Mouse (Mus musculus) cerebellum, postnatal 36 days (tissue): ENCODE results near the gene Phldb3.

Source experiments
- DNase-seq, 2 experiments: peaks; one replicate each; pipeline ENCODE4 v3.0.0; 2021 to 2022; ENCODE audit warnings: mixed read lengths in 2 of 2

Phldb3 gene

DNA sequence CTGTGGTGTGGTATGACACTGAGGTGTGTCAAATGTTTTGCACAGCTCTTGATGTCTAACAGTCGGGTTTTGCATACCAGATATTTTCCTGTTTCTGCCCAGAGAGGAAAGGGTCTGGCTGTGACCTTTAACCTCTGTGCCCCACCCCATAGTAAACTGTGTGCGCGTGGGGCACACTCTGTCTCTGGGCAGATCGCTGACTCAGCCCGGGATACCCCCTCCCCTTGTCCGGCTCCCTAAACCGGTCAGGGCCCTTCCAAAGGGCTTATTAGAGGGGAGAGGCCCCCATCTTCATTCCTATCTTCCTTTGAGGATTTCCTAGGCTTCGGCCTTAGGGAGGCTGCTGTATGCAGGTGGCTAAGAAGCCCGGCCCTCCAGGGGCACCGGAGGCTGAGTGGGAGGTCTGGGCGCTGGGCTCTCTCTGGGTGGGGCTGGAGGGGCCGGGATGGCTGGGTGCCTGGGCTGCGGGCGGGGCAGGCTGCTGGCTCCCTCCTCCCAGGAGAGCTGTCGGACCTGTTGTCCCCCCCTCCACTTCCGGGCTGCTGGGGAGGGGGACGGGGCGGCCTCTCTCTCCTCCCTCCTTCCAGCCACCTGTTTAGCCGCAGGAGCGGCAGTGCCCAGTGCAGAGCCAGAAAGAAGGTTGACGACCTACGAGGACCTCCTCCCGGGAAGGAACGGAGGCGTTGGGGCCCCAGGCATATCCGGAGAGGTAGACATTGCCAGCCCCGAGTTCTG, at the start of gene Phldb3:
Gene Phldb3, plus strand, starts transcription at position 620 of the 735 bp plus-strand sequence.
- no peak for DNase-seq

DNA sequence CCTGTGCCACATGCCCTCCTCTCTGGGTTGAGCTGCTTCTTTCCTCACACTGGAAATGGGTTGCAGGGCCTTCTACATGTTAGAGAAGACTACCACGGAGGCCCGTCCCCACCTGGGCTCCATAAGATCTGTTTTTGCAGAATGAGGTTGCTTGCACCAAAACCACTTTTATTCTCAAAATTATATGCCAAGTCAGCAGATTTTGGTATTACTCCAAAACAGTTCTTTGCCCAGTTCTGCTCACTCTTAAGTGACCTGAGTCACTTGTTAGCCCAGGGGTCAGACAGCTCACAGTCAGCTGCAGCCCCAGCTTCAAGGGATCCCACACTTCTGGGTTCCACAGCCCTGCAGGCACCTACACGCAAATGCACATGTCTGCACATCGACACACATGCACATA, 49.1 kb upstream of the Phldb3 start:
- no peak for DNase-seq

DNA sequence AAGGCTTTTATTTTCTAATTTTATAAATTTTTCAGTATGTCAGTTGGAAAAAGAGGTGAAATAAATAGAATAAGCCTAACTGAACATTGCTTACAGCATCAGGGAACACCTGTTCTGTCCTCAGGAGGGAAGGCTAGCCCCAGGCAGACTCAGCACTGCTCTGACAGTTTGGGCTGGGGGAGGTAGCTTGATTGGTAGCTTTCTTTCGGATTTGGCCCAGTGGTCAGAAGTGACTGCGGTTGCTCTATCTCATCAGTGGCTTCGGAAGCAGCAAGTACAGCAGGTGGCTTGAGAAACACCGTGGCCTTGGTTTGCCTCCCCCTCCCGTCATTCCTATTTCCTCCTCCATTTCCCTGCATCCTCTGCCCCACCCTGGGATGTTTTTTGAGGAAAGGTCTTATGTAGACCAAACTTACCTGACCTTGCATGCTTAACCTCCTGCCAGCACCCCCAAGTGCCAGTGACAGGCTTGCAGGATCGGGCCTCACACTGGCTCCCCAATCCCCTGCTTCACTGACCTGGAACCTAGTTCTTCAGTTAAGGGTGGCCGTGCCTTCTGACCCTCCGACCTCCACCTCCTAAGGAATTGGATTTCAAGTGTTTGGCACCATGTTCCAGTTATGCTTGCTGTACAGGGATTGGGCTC, 47.2 kb upstream of the Phldb3 start:
- DNase-seq = no peak

DNA sequence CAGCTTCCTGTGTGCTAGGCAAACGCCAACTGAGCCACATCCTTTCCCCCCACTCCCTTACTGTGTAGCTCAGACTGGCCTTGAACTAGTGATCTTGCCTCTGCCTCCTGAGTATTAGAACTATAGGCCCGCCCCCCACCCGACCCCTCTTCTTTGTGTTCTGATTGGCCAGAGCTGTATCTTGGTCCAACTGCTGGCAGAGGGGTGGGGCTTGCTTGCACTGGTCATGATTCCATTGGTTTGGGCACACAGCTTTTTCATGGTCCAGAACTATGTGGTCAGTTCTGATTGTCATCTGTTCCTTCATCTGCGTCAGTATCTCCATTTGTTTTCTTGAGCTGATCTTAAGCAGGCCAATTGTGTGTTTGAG, 46.7 kb upstream of the Phldb3 start:
- DNase-seq = no peak

DNA sequence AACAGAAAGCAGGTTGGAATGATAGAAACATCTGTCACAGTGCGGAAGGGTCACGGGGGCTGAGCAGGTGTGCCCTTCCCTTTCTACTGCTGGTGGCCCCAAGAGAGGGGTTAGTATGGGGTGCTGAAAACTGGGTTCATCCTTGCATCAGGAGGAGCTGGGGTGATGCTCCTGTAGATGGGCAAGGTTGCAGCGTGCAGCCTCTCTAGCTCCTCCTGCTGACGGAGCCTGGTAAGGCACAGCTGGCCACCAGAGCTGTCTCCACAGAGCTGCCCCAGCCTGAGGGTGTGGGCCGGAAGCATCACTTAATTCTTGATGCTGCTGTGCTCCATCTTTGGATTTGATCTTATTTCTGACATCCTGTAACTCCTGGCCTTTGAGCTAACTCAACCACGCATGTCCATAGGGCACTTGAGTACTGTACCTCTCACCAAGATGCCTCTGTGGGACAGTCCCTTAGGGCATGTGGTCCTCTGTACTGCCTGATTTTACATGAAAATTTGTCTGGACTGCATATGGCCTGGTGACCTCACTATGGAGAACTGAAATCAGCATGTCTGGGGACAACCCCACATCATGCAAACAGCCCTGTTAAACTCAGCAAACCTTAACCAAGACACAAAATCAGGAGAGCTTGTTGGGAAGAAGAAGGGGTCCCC, 45.8 kb upstream of the Phldb3 start:
- DNase-seq = peak; percentile 82

DNA sequence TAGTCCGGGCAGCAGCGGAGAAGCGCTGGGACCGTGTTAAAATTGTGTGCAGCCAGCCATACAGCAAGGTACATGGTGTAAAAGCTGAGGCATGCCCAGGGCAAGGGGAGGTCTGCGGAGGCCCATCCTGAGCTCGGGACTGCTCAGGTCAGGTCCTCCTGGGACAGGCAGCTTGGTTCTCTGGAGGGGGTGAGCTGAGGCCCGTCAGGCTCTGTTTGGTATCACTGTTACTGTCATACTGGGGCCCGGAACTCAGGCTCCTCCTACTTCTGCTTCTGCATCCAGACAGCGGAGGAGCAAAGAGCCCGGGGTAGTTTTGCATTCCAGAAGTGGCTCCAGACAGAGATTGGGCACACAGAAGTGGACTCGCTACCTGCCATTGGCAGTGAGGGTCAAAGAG, 44.9 kb upstream of the Phldb3 start:
- no peak for DNase-seq

DNA sequence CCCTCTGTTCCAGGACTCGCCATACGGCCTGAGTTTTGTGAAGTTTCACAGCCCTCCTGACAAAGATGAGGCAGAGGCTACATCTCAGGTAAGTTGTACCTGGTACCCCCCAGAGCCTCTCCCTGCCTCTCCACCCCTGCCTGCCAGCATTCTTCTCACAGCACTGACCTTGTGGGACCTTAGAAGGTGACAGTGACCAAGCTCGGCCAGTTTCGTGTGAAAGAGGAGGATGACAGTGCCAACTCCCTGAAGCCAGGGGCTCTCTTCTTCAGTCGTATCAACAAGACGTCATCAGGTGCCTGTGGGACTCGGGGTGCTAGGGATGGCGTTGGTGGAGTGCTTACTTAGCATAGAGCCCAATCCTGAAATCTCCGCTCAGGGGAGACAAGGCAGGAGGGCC, 44.4 kb upstream of the Phldb3 start:
- DNase-seq = no peak

DNA sequence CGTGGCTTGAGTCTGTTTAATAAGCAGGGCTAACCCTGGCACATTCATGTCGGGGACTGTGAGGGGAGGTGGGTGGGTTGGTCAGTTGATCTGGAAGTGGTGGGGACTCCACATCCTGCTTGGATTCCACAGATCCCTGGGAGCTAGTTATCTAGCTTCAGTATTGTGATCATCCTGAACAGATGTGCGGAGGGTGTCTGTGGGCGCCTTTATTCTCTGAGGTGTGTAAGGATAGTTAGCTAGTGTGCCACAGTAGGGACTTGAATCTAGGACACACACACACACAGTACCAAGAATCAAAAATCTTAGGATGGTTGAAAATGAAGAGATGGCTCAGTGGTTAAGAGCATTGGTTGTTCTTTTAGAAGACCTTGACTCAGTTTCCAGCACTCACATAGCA, 42.1 kb upstream of the Phldb3 start:
- no peak for DNase-seq

DNA sequence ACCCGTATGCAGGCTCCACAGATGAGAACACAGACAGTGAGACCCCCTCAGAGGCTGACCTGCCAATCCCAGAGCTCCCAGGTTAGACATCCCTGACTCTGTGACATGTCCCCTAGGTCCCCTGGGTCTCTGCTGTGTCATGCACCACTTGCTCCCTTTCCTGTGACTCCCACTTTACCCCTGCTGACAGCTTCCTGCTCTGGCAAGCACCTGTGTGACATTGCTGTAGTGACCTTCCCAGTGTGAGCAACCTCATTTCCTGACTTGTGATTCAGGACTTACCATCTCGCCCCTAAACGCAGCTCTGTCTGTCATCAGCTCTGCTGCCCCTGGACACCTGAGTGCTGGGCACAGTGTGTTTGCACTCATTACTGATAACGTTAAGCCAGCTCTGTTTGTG, 39.5 kb upstream of the Phldb3 start:
- DNase-seq = no peak

DNA sequence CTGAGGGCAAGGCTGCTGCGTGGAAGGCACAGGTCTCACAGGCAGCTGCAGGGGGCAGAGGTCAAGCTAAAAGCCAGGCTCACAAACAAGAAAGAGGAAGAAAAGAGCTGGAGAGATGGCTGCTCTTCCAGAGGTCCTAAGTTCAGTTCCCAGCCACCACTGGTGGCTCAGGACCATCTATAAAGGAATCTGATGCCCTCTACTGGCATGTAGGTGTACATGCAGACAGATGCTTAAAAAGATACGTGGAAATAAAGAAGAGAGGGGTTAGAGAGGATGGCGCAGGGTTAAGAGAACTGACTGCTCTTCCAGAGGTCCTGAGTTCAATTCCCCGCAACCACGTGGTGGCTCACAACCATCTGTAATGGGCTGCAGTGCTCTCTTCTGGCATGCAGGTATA, 38.1 kb upstream of the Phldb3 start:
- DNase-seq = no peak

DNA sequence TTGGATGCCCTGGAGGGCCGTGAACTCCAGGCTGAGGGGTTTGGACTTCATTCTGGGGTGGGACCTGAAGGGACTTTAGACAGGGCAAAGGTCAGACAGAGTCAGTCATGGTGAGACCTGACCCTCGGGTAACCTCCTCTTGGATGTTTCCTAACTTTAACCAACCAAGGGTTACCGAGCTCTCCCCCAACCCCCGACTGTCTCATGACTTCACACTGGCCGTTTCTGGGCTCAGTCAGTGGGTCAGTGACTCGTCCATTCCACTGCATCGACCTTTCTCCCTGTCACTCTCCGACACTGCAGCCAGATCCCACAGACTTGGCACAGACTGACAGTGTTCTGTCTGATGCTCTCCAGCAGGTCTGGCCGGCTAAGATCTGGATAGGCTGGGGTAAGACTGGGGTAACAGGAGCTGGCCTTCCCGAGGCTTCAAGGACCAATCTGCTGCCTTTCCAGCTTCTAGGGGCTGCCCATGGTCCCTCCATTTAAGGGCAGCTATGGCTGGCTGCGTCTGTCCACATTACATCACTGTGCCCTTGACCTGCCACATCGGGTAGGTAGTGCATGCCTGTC, 36.3 kb upstream of the Phldb3 start:
- DNase-seq = no peak

DNA sequence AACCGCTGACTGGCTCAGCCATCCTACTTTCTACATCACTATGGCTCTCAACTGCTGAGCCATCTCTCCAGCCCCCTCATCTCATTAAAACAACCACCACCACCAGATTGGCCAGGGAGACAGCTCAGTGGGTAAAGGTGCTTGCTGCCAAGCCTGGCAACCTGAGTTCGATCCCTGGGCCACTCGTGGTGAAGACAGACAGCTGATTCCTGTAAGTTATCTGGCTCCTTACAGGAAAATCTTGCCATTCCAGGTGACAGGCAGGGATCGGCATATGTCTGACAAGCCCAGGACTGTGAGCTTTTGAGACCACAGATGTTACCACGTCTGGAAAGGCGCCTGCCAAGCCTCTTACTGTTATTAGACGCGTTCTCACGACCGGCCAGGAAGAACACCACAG, 32.8 kb upstream of the Phldb3 start:
- no peak for DNase-seq

DNA sequence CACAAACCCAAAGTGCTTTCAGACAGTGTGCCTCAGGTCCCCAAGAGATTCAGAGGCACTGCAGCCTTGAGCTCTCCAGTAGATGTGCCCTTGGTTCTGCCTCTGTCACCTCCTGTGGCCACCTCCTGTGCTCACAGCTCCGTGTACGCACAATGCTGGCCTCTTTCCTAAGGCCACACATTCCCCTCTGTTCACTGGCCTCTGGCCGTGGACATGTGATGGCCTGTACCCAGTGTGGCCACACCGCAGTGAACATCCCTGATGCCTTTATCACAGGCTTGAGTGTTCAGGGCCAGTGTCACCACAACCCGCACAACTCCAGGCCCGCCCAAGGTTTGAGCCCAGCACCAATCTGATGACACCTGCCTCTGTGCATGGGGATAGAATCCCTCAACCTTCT, 25.7 kb upstream of the Phldb3 start:
- DNase-seq = no peak

DNA sequence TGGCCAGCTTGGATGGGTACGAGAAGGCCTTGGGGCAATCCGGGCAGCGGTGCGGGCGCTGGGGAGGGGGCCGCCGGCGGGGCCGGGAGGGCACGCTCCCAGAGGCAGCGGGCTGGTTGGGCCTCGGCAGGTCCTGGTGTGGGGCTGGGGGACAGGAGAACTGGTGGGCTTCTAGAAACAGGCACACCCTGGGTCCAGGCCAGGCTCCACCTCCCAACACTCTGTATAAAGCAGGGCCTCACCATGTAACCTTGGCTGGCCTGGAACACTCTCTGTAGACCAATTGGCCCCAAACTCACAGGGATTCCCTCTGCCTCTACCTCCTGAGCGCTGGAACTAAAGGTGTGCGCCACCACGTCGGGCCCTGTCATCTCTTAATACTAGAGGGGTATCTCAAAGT, 24.6 kb upstream of the Phldb3 start:
- DNase-seq = no peak

DNA sequence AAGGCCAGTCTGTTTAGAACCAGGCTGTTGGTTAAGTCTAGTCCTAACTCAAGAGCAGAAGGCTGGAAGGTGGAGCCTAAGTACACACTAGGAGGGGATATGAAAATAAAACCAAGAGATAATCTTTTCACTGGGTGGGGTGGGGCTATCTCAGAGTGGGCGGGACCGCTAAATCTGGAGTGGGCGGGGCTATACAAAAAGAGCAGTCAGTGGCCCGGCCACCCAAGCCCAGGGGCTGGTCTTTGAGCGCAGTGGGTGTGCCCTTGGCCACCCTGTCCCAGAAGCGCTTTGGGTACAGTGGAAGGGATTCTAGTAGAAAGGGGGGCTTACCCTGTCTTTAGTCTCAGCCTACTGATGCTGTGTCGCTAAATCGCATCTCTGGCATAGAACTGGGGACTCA, 23.7 kb upstream of the Phldb3 start:
- DNase-seq = no peak

DNA sequence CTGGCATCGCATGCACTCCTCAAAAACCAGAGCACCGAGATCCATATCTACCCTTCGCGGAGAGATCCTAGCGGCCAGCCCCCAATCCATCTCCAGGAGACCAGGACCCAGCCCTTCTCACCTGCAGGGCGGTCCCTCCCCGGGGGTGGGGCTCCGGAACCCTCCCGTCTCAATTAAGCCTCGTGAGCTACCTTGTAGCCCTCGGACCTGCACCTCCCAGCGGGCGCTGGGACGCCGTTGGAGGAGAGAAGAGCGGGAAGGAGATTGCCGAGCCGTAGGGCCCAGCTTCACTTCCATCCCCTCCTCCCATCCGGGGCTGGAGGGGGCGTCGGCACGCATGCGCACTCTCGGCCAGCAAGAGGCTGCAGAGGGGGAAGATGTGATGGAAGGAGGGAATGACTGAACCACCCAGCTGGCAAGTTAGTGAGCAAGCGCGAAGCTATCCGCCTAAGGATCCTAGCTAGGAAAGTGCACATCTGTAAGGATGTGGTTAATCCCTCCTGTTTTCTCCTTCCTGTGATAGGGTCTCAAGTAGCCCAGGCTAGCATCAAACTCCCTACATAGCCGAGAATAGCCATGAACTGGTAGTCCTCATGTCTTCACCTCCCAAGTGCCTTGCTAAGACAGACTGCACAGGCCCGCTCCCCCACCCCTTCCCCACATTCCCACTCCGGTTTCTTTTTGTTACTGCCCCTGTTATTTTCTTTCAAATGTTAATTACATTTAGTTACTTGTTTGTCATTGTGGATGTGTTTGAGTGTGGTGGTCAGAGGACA, 23.0 kb upstream of the Phldb3 start, which contains the start of the genes Ethe1 and Zfp575:
Gene Ethe1, plus strand, starts transcription at position 214 of the 776 bp plus-strand sequence.
Gene Zfp575, minus strand, starts transcription at position 312 of the 776 bp plus-strand sequence.
- peak; percentile 27 to 63 for DNase-seq

DNA sequence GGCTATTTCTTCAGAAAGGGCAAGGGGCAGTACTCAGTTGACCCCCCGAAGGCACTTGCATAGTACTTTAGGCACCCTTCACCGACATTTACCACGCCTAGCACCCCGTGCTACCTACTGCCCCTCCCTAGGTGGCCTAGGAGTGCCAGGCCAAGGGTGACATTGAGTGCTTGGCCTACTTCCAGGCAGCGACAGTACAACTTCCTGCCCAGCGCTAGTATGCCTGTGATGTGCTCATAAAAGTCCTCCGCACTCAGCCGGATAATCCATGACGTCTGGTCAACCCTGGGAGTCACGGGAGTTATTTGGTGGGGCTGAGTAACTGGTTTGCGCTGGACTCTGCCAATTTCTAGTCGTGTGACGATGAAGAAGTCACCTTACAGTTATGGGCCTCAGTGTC, 22.2 kb upstream of the Phldb3 start:
- DNase-seq = no peak

DNA sequence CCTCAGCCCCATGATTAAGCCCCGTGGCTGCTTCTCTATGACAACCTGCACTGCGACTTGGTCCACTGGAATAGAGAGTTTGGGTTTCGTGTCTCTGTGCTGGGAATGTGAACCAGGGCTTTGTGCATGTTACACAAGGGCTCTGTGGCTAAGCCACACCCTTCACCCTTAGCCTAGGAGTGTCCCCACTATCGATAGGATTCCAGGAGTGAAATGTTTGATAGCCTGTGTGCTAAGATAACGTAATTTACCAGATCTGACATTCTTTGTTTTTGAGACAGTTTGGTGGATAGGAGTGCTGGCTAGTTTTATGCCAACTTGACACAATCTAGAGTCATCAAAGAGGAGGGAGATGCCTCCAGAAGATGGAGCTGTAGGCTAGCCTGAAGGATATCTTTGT, 18.8 kb upstream of the Phldb3 start:
- DNase-seq = no peak

DNA sequence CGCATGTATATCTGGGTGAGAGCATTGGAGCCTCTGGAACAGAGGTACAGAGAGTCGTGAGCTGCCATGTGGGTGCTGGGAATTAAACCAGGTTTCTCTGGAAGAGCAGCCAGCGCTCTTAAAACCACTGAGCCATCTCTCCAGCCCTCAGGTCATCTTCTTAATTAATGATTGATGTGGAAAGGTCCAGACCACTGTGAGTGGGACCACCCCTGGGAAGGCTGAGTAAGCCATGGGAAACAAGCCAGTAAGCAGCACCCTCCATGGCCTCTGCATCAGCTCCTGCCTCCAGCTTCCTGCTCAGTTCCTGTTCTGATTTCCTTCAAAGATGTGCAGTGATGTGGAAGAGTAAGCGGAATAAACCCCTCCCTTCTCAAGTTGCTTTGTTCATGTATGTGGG, 18.4 kb upstream of the Phldb3 start:
- no peak for DNase-seq

DNA sequence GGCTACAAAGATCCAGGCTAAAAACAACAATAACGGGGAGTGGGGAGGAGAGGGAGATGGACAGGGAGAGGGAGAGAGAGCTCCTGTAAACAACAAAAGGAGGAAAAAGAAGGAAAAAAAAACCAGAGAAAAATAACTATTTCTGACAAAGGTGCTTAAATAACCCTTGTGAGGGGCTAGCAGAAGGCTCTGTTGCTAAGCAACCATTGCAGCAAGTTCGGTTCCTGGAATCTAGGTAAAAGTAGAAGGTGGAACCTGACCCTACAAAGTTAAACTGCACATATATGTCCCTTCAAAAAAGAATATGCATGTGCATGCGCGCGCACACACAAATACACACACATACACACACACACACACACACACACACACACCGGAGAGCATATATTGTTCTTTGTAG, 17.8 kb upstream of the Phldb3 start:
- DNase-seq = no peak

DNA sequence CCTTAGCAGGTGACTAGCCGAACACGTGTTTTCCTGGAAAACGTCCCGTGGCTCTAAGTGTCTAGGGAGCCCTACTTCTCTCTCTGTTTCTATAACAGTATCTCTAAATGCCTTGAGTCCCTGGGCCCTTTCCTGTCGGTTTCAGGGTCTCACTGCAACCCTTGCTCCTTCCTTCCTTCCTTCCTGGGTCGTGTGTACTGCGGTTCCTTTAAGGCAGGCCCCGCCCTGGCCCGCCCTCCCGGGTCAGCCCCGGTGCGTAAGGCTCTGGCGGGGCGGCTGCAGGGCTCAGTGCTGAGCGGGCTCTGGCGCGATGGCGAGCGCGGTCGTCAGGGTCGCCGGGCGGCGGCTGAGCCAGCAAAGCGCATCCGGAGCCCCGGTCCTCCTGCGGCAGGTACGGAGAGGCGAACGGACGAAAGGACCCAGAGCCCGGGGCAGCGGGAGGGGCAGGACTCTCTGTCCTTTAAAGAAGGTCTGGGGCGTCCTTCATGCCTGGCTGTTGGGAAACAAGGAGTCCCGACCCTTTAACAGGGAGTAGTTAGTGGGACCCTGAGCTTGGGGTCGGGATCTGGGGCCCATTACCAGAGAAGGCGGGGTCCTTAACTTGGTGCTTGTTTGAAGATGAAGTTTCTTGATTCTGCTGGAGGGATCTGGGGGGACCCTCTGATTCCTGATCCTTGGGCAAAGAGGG, 16.8 kb upstream of the Phldb3 start:
- DNase-seq = peak; percentile 67 to 80

DNA sequence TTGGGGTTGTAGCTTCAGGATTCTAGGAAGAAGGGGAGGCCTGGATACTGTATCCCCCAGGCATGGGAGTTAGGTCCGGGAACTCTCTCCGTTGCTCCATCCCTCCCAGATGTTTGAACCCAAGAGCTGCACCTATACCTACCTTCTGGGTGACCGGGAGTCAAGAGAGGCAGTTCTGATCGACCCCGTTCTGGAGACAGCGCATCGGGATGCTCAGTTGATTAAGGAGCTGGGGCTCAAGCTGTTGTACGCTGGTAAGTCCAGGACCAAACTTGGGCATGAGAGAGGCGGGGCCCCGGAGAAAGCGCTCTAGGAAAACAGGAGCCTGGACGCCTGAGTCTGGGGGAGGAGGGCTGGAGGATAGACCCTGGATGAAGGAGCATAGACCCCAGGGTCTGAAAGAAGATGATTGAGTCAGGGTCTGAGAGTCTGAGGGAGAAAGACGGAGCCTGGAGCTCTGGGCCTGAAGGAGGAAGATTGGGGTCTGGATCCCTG, 16.2 kb upstream of the Phldb3 start:
- DNase-seq = no peak
